Mouse (Mus musculus) urinary bladder, postnatal 4 days (tissue): ENCODE measurements around the gene Mmp14.

ENCODE experiments used
- DNase-seq, 2 experiments: peaks; one replicate each; pipeline ENCODE4 v3.0.0; 2021 to 2022; ENCODE audit warnings: low spot score in 2 of 2

Gene Mmp14

GRCm38 (mm10) chr14:54431334-54432077 is at the start of gene Mmp14:
Gene Mmp14, plus strand, starts transcription at chr14:54431612.
- DNase-seq: peak; percentile 84 to 86

GRCm38 (mm10) chr14:54381816-54382215 is 49.6 kb upstream of the Mmp14 start:
- no peak for DNase-seq

GRCm38 (mm10) chr14:54382641-54383040 is 48.8 kb upstream of the Mmp14 start:
- DNase-seq: no peak

GRCm38 (mm10) chr14:54383355-54383771 is 48.0 kb upstream of the Mmp14 start:
- no peak for DNase-seq

GRCm38 (mm10) chr14:54384396-54384795 is 47.0 kb upstream of the Mmp14 start:
- DNase-seq: no peak

- no peak for DNase-seq
Observed at GRCm38 (mm10) chr14:54385968-54386618, 45.3 kb upstream of the Mmp14 start.

- no peak for DNase-seq
Observed at GRCm38 (mm10) chr14:54387546-54387945, 43.9 kb upstream of the Mmp14 start.

GRCm38 (mm10) chr14:54390843-54391242 is 40.6 kb upstream of the Mmp14 start:
- DNase-seq: no peak

GRCm38 (mm10) chr14:54393794-54394193 is 37.6 kb upstream of the Mmp14 start:
- no peak for DNase-seq

GRCm38 (mm10) chr14:54394309-54394708 is 37.1 kb upstream of the Mmp14 start:
- no peak for DNase-seq

- no peak for DNase-seq
Observed at GRCm38 (mm10) chr14:54396685-54397084, 34.7 kb upstream of the Mmp14 start.

- no peak for DNase-seq
Observed at GRCm38 (mm10) chr14:54397872-54398527, 33.4 kb upstream of the Mmp14 start.

GRCm38 (mm10) chr14:54398528-54398916 is 32.9 kb upstream of the Mmp14 start:
- no peak for DNase-seq

- no peak for DNase-seq
Observed at GRCm38 (mm10) chr14:54398921-54399382, 32.5 kb upstream of the Mmp14 start.

- no peak for DNase-seq
Observed at GRCm38 (mm10) chr14:54401723-54402122, 29.7 kb upstream of the Mmp14 start.

GRCm38 (mm10) chr14:54408336-54409056 is 22.9 kb upstream of the Mmp14 start:
- DNase-seq: no peak

- DNase-seq: no peak
Observed at GRCm38 (mm10) chr14:54409057-54409645, 22.3 kb upstream of the Mmp14 start.

GRCm38 (mm10) chr14:54409980-54410810 is 21.2 kb upstream of the Mmp14 start:
- DNase-seq: peak in 1 of 2 experiments; percentile 39

GRCm38 (mm10) chr14:54412000-54412576 is 19.3 kb upstream of the Mmp14 start:
- DNase-seq: no peak

- no peak for DNase-seq
Observed at GRCm38 (mm10) chr14:54412629-54413170, 18.7 kb upstream of the Mmp14 start.
